Mouse (Mus musculus) liver, postnatal 0 days (tissue): Measurements from ENCODE around the gene Grm4. TPM values are rescaled to one million over a fixed set of nuclear protein-coding genes. Genes with fewer than 3 reads are reported as not detected.

Experiments
- ATAC-seq: fragments of 200-750 bp; cut with Nextera tagmentation; 2 replicates; pipeline ENCODE4 v1.8.0; 2017; ENCODE audit warnings: mild to moderate bottlenecking, moderate library complexity
- DNase-seq: peaks from one replicate; pipeline ENCODE4 v3.0.0-alpha.2; 2016
- H3K27ac ChIP-seq: fragments of 300-500 bp; sonication (generic); 2 replicates; pipeline ENCODE4 v1.5.1; 2014; ENCODE audit warnings: antibody characterized with exemption, moderate library complexity, mild to moderate bottlenecking, low read depth
- H3K27me3 ChIP-seq: fragments of 300-500 bp; sonication (generic); 2 replicates; pipeline ENCODE4 v1.6.1; 2014; ENCODE audit warnings: low read length, control low read depth, mixed read lengths; ENCODE audit not compliant: insufficient read depth
- H3K36me3 ChIP-seq: fragments of 300-500 bp; sonication (generic); replicated peaks from 2 replicates; pipeline ENCODE4 v1.6.1; 2014; ENCODE audit warnings: mild to moderate bottlenecking, control low read depth, low read length, moderate library complexity, mixed read lengths; ENCODE audit not compliant: insufficient read depth
- H3K4me1 ChIP-seq: fragments of 300-500 bp; sonication (generic); 2 replicates; pipeline ENCODE4 v1.6.1; 2014; ENCODE audit warnings: antibody characterized with exemption, mild to moderate bottlenecking, control low read depth; ENCODE audit not compliant: insufficient read depth
- H3K4me2 ChIP-seq: fragments of 300-500 bp; sonication (generic); 2 replicates; pipeline ENCODE4 v1.6.1; 2014; ENCODE audit warnings: low read depth, mild to moderate bottlenecking, low read length, moderate library complexity, mixed read lengths
- H3K4me3 ChIP-seq: fragments of 300-500 bp; sonication (generic); 2 replicates; pipeline ENCODE4 v1.5.1; 2014; ENCODE audit warnings: low read depth, low read length
- H3K9ac ChIP-seq: fragments of 300-500 bp; sonication (generic); replicated peaks from 2 replicates; pipeline ENCODE4 v1.6.1; 2014; ENCODE audit warnings: mild to moderate bottlenecking, moderate library complexity
- H3K9me3 ChIP-seq: fragments of 300-500 bp; sonication (generic); 2 replicates; pipeline ENCODE4 v1.6.1; 2016; ENCODE audit warnings: mild to moderate bottlenecking, control low read depth, low read length, mixed read lengths
- CTCF ChIP-seq: sonication (generic); IDR thresholded peaks from 2 replicates; pipeline ENCODE4 v1.5.1; 2016; ENCODE audit warnings: antibody characterized with exemption, low read depth
- EP300 ChIP-seq: IDR thresholded peaks from 2 replicates; pipeline ENCODE4 v1.6.1; 2016; ENCODE audit warnings: antibody characterized with exemption, low read depth, mild to moderate bottlenecking
- WGBS: fragments of 180-500 bp; shearing (Covaris S2); extraction: QIAGEN DNeasy Blood & Tissue Kit; methylation state at CpG from one replicate; pipeline ENCODE4 v1.1.7; 2014; ENCODE audit not compliant: insufficient replicate concordance; 5-methylcytosine and 5-hydroxymethylcytosine counted together
- polyA plus RNA-seq: library from polyadenylated mRNA; unstranded; fragments of >200 nt; fragmentation: Nextera tagmentation; extraction: Ambion mirVana; gene quantifications from 2 replicates; pipeline ENCODE4 v1.2.1, GENCODE M21; 2015

Grm4 gene
- polyA plus RNA-seq, 1 experiment from 2014 or later: not detected

GRCm38 (mm10) chr17:27488173-27488823 is 32.9 kb downstream of the Grm4 start:
- H3K4me1 ChIP-seq: no peaks in the 10 kb centered on the region
- DNase-seq (no peak), ATAC-seq (no peak)
- H3K9ac ChIP-seq: no peak overlapping the region
- no peaks in the 10 kb centered on the region for H3K9me3 ChIP-seq
- TF ChIP-seq EP300: no peak
- TF ChIP-seq CTCF: no peak
- no peak overlapping the region for H3K27ac ChIP-seq
- H3K4me3 ChIP-seq: no peak overlapping the region
- H3K4me2 ChIP-seq: no peak overlapping the region
- no peaks in the 10 kb centered on the region for H3K36me3 ChIP-seq
- 76% methylated on average over 14 of the region's 16 CpGs for WGBS
- no peaks in the 10 kb centered on the region for H3K27me3 ChIP-seq

GRCm38 (mm10) chr17:27485940-27486339 is 35.3 kb downstream of the Grm4 start:
- no peak overlapping the region for H3K4me2 ChIP-seq
- no peak overlapping the region for H3K4me3 ChIP-seq
- TF ChIP-seq EP300: no peak
- no peak for TF ChIP-seq CTCF
- no peaks in the 10 kb centered on the region for H3K36me3 ChIP-seq
- no peak overlapping the region for H3K27ac ChIP-seq
- WGBS: 35% methylated on average over 7 of the region's 8 CpGs
- no peaks in the 10 kb centered on the region for H3K27me3 ChIP-seq
- H3K9me3 ChIP-seq: no peaks in the 10 kb centered on the region
- no peak for DNase-seq
- H3K9ac ChIP-seq: no peak overlapping the region
- no peaks in the 10 kb centered on the region for H3K4me1 ChIP-seq
- ATAC-seq: no peak

DNA sequence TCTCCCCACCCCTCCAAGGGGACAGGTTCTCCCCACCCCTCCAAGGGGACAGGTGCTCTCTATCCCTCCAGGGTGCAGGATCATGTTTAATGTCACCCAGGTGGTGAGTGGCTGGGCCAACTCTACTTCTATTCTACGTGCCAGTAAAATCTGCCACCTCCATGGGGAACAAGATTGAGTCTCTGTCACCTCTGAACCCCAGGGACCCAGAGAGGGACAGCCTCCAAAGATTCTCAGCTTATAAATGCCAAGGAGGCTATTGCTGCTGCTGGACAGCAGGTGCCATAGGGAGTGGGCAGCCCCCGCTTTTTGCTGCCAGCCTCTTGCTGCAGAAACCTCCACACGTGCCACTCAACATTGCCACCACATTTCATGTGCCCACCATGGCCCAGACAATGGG is 37.6 kb downstream of the Grm4 start:
- no peak overlapping the region for H3K9ac ChIP-seq
- H3K4me3 ChIP-seq: no peak overlapping the region
- no peak overlapping the region for H3K27ac ChIP-seq
- TF ChIP-seq EP300 (no peak), CTCF (no peak)
- DNase-seq (no peak), ATAC-seq (no peak)
- H3K4me1 ChIP-seq: 0 out of 2 replicates have a peak, but pooled peaks cover 4% of the 10 kb centered on the region
- no peaks in the 10 kb centered on the region for H3K36me3 ChIP-seq
- WGBS: 64% methylated on average over 3 of the region's 3 CpGs
- no peaks in the 10 kb centered on the region for H3K9me3 ChIP-seq
- no peak overlapping the region for H3K4me2 ChIP-seq
- no peaks in the 10 kb centered on the region for H3K27me3 ChIP-seq

DNA sequence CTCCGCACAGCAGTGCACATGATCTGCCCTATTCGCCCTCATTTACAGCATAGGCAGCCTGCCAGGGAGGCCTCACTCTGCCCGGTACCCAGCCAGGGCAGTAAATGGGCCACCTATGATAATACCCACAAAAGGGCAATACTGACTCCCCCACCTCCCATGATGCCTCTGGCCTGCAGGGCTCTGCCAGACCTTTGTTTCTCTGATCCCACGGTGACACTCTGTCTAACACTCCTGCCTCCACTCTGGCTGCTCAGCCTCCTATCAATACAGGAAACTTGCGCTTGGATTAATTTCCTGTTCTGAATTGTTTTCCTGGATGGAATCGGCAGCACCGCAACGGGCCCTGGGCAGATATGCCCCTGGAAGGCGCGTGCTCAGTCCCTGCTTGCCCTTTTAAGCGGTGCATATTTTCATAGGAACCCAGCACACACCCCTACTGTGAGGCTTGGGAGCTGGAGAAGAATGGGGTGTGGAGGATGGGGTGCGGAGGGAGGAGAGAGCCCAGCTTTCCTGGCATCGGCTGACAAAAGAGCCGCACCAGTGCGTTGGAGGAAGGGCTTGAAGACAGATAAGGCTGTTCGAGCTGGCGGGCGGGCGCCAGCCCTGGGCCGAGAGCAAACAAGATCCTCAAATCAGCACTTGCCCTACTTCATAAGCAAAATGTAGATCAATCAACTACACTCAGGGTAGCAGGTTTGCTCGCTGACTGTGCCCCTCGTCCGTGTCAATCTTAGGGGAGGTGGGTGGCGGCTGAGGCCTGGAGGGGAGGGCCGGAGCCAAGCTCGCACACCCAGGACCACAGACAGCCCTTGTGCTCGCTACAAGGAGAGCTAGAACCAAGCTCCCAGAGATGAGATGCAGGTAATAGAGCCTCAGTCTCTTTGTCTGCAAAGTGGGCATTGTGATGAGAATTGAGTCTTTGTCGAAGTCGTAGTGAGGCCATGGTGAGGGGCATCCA is 40.8 kb downstream of the Grm4 start:
- Histone ChIP-seq H3K27ac (no peak overlapping the region), H3K4me1 (0 out of 2 replicates have a peak, but pooled peaks cover 4% of the 10 kb centered on the region), H3K27me3 (no peaks in the 10 kb centered on the region), H3K4me3 (no peak overlapping the region), H3K4me2 (peak overlapping the region; percentile 32; the same call in 1 of the 2 replicates), H3K36me3 (no peaks in the 10 kb centered on the region), H3K9me3 (no peaks in the 10 kb centered on the region), H3K9ac (no peak overlapping the region)
- TF ChIP-seq CTCF: no peak
- TF ChIP-seq EP300: no peak
- no peak for DNase-seq
- peak; percentile 27; the same call in 1 of the 2 replicates for ATAC-seq
- WGBS: 33% methylated on average over 29 of the region's 29 CpGs

GRCm38 (mm10) chr17:27475650-27476049 is 45.6 kb downstream of the Grm4 start:
- no peaks in the 10 kb centered on the region for H3K9me3 ChIP-seq
- ATAC-seq (no peak), DNase-seq (no peak)
- H3K9ac ChIP-seq: no peak overlapping the region
- no peak overlapping the region for H3K4me3 ChIP-seq
- H3K4me1 ChIP-seq: 0 out of 2 replicates have a peak, but pooled peaks cover 4% of the 10 kb centered on the region
- 87% methylated on average over 11 of the region's 11 CpGs for WGBS
- no peak overlapping the region for H3K27ac ChIP-seq
- no peaks in the 10 kb centered on the region for H3K36me3 ChIP-seq
- H3K27me3 ChIP-seq: no peaks in the 10 kb centered on the region
- TF ChIP-seq CTCF: no peak
- TF ChIP-seq EP300: no peak
- H3K4me2 ChIP-seq: no peak overlapping the region

DNA sequence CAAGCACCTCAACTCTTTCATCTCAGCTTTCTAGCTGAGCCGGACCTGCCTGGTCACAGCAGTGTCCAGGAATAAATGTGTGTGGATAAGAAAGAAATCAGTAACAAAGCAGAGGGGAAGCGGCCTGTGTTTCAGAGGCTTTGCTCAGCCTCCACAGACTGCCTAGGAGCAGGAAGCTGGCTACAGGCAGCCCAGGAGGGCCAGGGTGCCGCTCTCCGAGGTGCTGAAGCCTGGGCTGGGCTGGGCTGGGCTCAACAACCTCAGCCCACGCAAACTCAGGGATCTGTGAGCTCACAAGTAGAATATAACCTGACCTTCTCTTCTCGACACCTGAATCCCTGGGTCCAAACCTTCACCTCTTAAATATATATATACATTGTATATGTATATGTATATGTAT is 54.6 kb downstream of the Grm4 start:
- 17% methylated on average over 6 of the region's 6 CpGs for WGBS
- no peak for ATAC-seq
- H3K36me3 ChIP-seq: no peaks in the 10 kb centered on the region
- TF ChIP-seq EP300: no peak
- no peak for TF ChIP-seq CTCF
- H3K27me3 ChIP-seq: no peaks in the 10 kb centered on the region
- H3K27ac ChIP-seq: no peak overlapping the region
- DNase-seq: peak; percentile 72
- no peaks in the 10 kb centered on the region for H3K9me3 ChIP-seq
- no peak overlapping the region for H3K4me2 ChIP-seq
- H3K4me3 ChIP-seq: no peak overlapping the region
- no peaks in the 10 kb centered on the region for H3K4me1 ChIP-seq
- no peak overlapping the region for H3K9ac ChIP-seq
